Mouse (Mus musculus): ENCODE results near the gene Mcf2l. TPM values are rescaled to one million over a fixed set of nuclear protein-coding genes. Genes with fewer than 3 reads are reported as not detected.

Gene Mcf2l
- polyA plus RNA-seq, 1 experiment, result 17.3 TPM

DNA sequence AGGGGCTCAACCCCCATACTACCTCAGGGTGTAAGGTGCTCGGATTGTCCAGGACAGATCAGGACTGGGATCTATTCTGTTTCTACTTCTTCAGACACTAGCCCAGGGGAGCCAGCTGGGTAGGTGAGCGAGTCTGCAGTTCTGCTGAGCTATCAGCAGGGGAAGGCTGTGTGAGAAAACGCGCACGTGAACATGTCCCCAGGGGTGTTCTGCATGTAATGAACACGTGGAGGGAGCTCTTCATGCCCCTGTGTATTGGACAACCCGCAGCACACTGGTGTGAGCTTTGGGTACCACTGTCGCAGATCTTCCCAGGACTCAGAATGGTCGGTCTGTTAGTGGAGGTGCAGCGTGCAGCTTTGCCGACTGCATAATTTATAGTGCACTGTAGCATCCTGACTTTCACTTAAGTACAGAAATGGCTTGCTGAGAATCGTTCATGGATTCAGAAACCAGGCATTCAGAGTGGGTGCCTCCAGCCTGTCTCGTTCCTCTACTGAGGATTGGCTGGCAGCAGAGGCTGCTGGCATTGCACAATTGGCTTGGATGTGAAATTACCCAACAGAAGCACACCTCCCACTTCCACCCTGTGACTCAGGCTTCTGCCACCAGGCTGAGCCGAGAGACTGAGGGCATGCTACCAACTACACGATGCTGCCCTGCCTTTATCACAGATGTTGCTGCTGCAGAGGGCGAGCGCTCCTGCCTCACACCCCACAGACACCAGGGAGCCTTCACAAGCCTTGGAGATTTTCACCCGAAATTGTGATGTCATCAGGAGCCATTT is 110.3 kb downstream of the Mcf2l start:
- WGBS, result 54% methylated on average over 18 of the region's 18 CpGs
- Histone ChIP-seq H3K27ac (ENCODE audit: control insufficient read depth, insufficient read depth, low read depth, low read length, poor library complexity) (no peak overlapping the region), H3K4me1 (ENCODE audit: control insufficient read depth, insufficient read depth, low read length) (no peaks in the 10 kb centered on the region), H3K4me3 (replicated peaks; ENCODE audit: control insufficient read depth, low read depth, low read length) (peak overlapping the region; percentile 32)
- no peak for TF ChIP-seq POLR2A (IDR thresholded peaks at IDR 0.05; ENCODE audit: borderline replicate concordance, control insufficient read depth, low read depth, low read length)
- no peak for TF ChIP-seq CTCF (IDR thresholded peaks at IDR 0.05; ENCODE audit: control insufficient read depth, insufficient read depth, low read length)

GRCm38 (mm10) chr8:12984601-12985243 is 111.1 kb downstream of the Mcf2l start:
- Histone ChIP-seq H3K4me1 (ENCODE audit: control insufficient read depth, insufficient read depth, low read length) (no peaks in the 10 kb centered on the region), H3K27ac (ENCODE audit: control insufficient read depth, insufficient read depth, low read depth, low read length, poor library complexity) (no peak overlapping the region), H3K4me3 (replicated peaks; ENCODE audit: control insufficient read depth, low read depth, low read length) (peak overlapping the region; percentile 43)
- TF ChIP-seq CTCF (IDR thresholded peaks at IDR 0.05; ENCODE audit: control insufficient read depth, insufficient read depth, low read length) (no peak), POLR2A (IDR thresholded peaks at IDR 0.05; ENCODE audit: borderline replicate concordance, control insufficient read depth, low read depth, low read length) (no peak)
- WGBS, result 78% methylated on average over 17 of the region's 17 CpGs

- peak overlapping the region; percentile 43 for H3K4me3 ChIP-seq (replicated peaks; ENCODE audit: control insufficient read depth, low read depth, low read length)
- no peaks in the 10 kb centered on the region for H3K4me1 ChIP-seq (ENCODE audit: control insufficient read depth, insufficient read depth, low read length)
- WGBS, result 69% methylated on average over 13 of the region's 13 CpGs
- no peak for TF ChIP-seq POLR2A (IDR thresholded peaks at IDR 0.05; ENCODE audit: borderline replicate concordance, control insufficient read depth, low read depth, low read length)
- no peak for TF ChIP-seq CTCF (IDR thresholded peaks at IDR 0.05; ENCODE audit: control insufficient read depth, insufficient read depth, low read length)
- H3K27ac ChIP-seq (ENCODE audit: control insufficient read depth, insufficient read depth, low read depth, low read length, poor library complexity), result no peak overlapping the region
Observed at GRCm38 (mm10) chr8:12985259-12985658, 111.7 kb downstream of the Mcf2l start.

- TF ChIP-seq CTCF (IDR thresholded peaks at IDR 0.05; ENCODE audit: control insufficient read depth, insufficient read depth, low read length) (no peak), POLR2A (IDR thresholded peaks at IDR 0.05; ENCODE audit: borderline replicate concordance, control insufficient read depth, low read depth, low read length) (no peak)
- Histone ChIP-seq H3K4me3 (replicated peaks; ENCODE audit: control insufficient read depth, low read depth, low read length) (no peak overlapping the region), H3K4me1 (ENCODE audit: control insufficient read depth, insufficient read depth, low read length) (no peaks in the 10 kb centered on the region), H3K27ac (ENCODE audit: control insufficient read depth, insufficient read depth, low read depth, low read length, poor library complexity) (no peak overlapping the region)
- WGBS, result 79% methylated on average over 8 of the region's 8 CpGs
Observed at GRCm38 (mm10) chr8:12987571-12987970, 114.0 kb downstream of the Mcf2l start.

DNA sequence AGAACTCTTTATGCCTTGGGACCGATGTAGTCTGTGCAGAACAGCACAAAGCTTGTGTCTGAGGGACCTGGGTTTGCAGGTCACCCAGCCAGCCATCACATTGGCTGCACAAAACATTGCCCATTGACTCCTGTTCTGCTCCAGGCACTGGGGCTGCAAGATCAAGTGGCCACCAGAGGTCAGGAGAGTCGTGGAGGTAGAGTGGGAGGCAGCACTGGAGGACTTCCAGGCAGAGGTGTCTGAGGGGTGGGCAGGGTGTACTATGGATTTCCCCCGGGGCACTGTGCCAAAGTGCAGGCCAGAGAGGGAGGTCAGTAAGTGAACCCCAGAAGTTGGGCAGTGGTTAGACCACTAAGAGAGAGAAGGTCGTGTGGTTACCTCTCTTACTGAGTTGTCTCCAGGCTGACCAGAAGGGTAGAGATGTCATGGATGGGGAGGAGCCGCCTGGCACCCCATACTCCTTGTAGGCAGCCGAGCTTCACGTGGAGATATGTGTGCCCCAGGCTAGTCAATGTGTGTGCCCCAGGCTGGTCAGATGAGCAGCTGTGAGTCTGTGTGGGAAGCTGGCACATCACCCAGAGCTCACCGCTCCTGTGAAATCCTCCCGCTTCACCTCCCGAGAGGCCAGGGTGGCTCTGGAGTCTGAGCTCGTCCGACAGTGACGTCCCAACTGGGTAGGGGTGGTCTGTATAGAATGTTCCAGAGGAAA is 115.3 kb downstream of the Mcf2l start:
- 72% methylated on average over 13 of the region's 13 CpGs for WGBS
- Histone ChIP-seq H3K4me3 (replicated peaks; ENCODE audit: control insufficient read depth, low read depth, low read length) (no peak overlapping the region), H3K4me1 (ENCODE audit: control insufficient read depth, insufficient read depth, low read length) (no peaks in the 10 kb centered on the region), H3K27ac (ENCODE audit: control insufficient read depth, insufficient read depth, low read depth, low read length, poor library complexity) (no peak overlapping the region)
- no peak for TF ChIP-seq POLR2A (IDR thresholded peaks at IDR 0.05; ENCODE audit: borderline replicate concordance, control insufficient read depth, low read depth, low read length)
- peak; percentile 47 for TF ChIP-seq CTCF (IDR thresholded peaks at IDR 0.05; ENCODE audit: control insufficient read depth, insufficient read depth, low read length)

- Histone ChIP-seq H3K27ac (ENCODE audit: control insufficient read depth, insufficient read depth, low read depth, low read length, poor library complexity) (no peak overlapping the region), H3K4me1 (ENCODE audit: control insufficient read depth, insufficient read depth, low read length) (no peaks in the 10 kb centered on the region), H3K4me3 (replicated peaks; ENCODE audit: control insufficient read depth, low read depth, low read length) (no peak overlapping the region)
- TF ChIP-seq CTCF (IDR thresholded peaks at IDR 0.05; ENCODE audit: control insufficient read depth, insufficient read depth, low read length) (no peak), POLR2A (IDR thresholded peaks at IDR 0.05; ENCODE audit: borderline replicate concordance, control insufficient read depth, low read depth, low read length) (no peak)
- WGBS, result 81% methylated on average over 10 of the region's 10 CpGs
Observed at GRCm38 (mm10) chr8:12991411-12991810, 117.8 kb downstream of the Mcf2l start.

DNA sequence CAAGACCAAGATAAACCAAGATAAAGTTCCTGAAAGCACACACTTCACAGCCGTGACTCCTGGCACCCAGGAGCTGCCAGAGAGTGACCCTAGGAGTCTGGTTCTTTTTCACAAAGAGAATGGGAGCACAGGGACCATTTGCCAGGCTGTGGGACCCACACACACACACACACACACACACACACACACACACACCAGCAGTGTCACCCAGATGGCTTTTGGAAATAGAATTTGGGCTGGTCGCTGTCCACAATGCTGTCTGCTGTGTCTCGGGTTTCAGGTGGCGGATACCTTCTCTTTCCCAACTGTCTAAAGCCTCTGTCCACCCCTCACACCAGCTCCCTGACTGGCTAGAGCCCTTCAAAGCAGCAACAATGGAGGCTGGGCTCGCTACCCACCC is 120.9 kb downstream of the Mcf2l start:
- TF ChIP-seq POLR2A (IDR thresholded peaks at IDR 0.05; ENCODE audit: borderline replicate concordance, control insufficient read depth, low read depth, low read length), result no peak
- H3K27ac ChIP-seq (ENCODE audit: control insufficient read depth, insufficient read depth, low read depth, low read length, poor library complexity), result no peak overlapping the region
- WGBS, result 75% methylated on average over 5 of the region's 5 CpGs
- no peak overlapping the region for H3K4me3 ChIP-seq (replicated peaks; ENCODE audit: control insufficient read depth, low read depth, low read length)
- no peaks in the 10 kb centered on the region for H3K4me1 ChIP-seq (ENCODE audit: control insufficient read depth, insufficient read depth, low read length)

DNA sequence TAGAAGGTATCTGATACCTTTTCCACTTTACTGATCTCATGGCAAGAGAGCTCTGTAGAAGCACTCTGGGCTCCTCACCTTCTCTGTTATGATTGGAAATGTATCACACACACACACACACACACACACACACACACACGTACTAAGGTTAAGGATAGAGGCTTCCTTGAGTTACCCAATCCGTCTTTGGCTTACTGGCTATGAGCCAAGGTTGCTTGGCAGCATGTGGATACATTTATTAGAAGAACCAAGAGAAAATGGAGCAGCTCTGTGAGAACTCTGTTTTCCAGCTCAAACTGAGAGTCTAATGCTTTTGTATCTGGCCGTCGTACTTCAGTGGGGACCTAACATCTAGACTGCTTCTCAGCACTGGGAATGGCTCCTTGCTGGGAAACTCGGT is 121.9 kb downstream of the Mcf2l start:
- WGBS, result 63% methylated on average over 5 of the region's 5 CpGs
- H3K4me1 ChIP-seq (ENCODE audit: control insufficient read depth, insufficient read depth, low read length), result no peaks in the 10 kb centered on the region
- TF ChIP-seq POLR2A (IDR thresholded peaks at IDR 0.05; ENCODE audit: borderline replicate concordance, control insufficient read depth, low read depth, low read length) (no peak), CTCF (IDR thresholded peaks at IDR 0.05; ENCODE audit: control insufficient read depth, insufficient read depth, low read length) (no peak)

More for the DNA sequence above, 121.9 kb downstream of the Mcf2l start:
- no peak overlapping the region for H3K27ac ChIP-seq (ENCODE audit: control insufficient read depth, insufficient read depth, low read depth, low read length, poor library complexity)
- no peak overlapping the region for H3K4me3 ChIP-seq (replicated peaks; ENCODE audit: control insufficient read depth, low read depth, low read length)
